Mouse (Mus musculus): ENCODE measurements at regions not wholly inside any gene's neighbourhood (a gene's known extent, or its start where the extent isn't known, plus 50 kb on each side); places are given as distances from the start of the nearest gene placed in this dataset.

DNA sequence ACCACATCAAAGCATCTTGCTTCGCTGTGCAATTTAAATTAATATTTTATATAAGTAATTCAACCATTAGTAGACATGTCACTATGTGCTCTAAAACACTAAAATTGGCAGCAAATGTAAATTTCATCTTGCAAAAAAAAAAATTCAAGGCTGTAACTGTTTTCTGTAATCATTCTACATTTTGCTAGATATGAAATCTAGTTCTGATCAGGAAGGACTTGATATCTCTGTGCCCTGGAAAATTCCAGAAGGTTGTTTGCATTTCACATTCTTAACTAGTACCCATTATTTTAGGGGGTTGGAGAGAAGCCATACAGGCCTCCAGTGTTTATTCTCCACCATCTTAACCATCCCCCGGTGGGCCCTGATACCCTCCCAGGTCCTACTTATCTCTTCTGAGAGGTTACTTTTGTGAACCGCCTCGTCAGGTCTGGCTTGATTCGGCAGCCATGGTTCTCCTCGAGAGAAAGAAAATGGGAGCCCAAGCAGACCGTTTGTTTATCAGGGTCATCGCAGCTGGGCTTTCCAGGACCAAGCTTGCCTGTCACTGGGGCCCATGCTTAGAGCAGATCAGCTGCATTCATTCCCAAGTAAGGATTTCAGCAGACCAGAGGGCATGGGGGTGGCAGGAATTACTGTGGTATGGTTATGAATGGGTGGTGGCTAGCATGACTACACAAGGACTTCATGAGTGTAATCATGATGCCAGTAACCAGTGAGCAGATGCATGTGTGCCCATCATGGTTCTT lies 226.9 kb upstream of the Trib2 start:
- TF ChIP-seq POLR2A (IDR thresholded peaks at IDR 0.05; ENCODE audit: borderline replicate concordance, control insufficient read depth, low read depth, low read length) (no peak), CTCF (IDR thresholded peaks at IDR 0.05; ENCODE audit: control insufficient read depth, insufficient read depth, low read length) (no peak)
- peaks cover 1% of the 10 kb centered on the region; the same call in 1 of the 2 replicates for H3K4me1 ChIP-seq (ENCODE audit: control insufficient read depth, insufficient read depth, low read length)
- 64% methylated on average over 8 of the region's 8 CpGs for WGBS
- no peak overlapping the region for H3K4me3 ChIP-seq (replicated peaks; ENCODE audit: control insufficient read depth, low read depth, low read length)
- H3K27ac ChIP-seq (ENCODE audit: control insufficient read depth, insufficient read depth, low read depth, low read length, poor library complexity) = no peak overlapping the region

DNA sequence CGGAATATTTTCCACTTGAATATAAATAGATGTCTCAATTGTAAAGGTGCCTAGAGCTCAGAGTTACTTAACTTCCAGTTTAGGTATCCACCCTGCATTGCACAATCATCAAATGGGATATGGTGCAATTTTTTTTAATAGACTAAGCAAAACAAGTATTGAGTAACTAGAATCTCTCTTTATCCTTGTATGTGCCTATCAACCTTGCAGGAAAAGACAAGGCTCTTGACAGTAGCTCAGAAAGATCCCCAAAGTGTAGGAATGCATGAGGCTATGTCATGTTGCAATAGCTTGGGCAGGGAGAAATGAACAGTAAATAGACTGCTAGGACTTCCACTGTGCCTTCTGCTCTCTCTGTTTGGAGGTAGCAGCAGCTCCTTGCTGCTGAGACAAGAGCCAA lies 225.6 kb upstream of the Trib2 start:
- no peak for TF ChIP-seq CTCF (IDR thresholded peaks at IDR 0.05; ENCODE audit: control insufficient read depth, insufficient read depth, low read length)
- TF ChIP-seq POLR2A (IDR thresholded peaks at IDR 0.05; ENCODE audit: borderline replicate concordance, control insufficient read depth, low read depth, low read length) = no peak
- Histone ChIP-seq H3K4me3 (replicated peaks; ENCODE audit: control insufficient read depth, low read depth, low read length) (no peak overlapping the region), H3K27ac (ENCODE audit: control insufficient read depth, insufficient read depth, low read depth, low read length, poor library complexity) (no peak overlapping the region), H3K4me1 (ENCODE audit: control insufficient read depth, insufficient read depth, low read length) (peaks cover 1% of the 10 kb centered on the region; the same call in 1 of the 2 replicates)
- WGBS = 39% methylated on average over 1 of the region's 1 CpGs

DNA sequence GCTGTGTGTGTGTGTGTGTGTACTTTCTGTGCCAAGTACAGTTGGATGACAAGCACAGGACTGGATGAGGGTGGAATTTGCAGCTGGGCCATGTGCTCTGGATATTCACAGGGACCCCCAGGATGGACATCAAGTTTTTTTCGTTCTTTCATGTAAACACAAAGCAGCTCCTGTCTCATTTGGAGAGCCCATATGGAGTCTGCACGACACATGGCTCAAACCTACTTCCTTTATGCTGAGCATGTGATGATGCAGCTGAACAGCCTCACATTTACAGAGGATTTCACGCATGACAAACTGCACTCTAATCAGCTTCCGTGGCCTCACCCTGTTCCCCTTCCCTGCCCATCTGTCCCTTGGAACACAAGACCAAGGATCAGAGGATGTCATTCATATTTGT lies 224.4 kb upstream of the Trib2 start:
- H3K4me1 ChIP-seq (ENCODE audit: control insufficient read depth, insufficient read depth, low read length) = peaks cover 1% of the 10 kb centered on the region; the same call in 1 of the 2 replicates
- TF ChIP-seq CTCF (IDR thresholded peaks at IDR 0.05; ENCODE audit: control insufficient read depth, insufficient read depth, low read length) = no peak
- no peak for TF ChIP-seq POLR2A (IDR thresholded peaks at IDR 0.05; ENCODE audit: borderline replicate concordance, control insufficient read depth, low read depth, low read length)
- H3K27ac ChIP-seq (ENCODE audit: control insufficient read depth, insufficient read depth, low read depth, low read length, poor library complexity) = no peak overlapping the region
- WGBS = 51% methylated on average over 4 of the region's 4 CpGs
- H3K4me3 ChIP-seq (replicated peaks; ENCODE audit: control insufficient read depth, low read depth, low read length) = no peak overlapping the region

DNA sequence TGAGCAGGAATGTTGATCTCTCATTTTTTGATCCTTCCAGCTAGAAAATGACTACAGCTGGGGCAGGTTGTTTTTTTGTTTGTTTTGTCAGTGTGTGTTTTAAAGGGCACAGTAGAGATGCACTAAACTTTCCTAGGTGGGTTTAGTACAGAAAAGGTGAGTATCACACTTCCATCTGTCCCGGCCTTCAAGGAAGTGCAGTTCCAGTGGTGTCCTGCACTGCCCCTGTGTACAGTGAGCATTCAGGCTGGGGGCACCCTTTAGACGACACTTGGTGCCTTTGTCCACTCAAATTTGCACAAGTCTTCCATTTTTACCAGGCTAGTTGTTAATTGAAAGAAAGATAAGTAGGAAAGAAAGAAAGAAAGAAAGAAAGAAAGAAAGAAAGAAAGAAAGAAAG lies 218.8 kb upstream of the Trib2 start:
- H3K4me3 ChIP-seq (replicated peaks; ENCODE audit: control insufficient read depth, low read depth, low read length) = no peak overlapping the region
- TF ChIP-seq CTCF (IDR thresholded peaks at IDR 0.05; ENCODE audit: control insufficient read depth, insufficient read depth, low read length) (no peak), POLR2A (IDR thresholded peaks at IDR 0.05; ENCODE audit: borderline replicate concordance, control insufficient read depth, low read depth, low read length) (no peak)
- WGBS = 69% methylated on average over 2 of the region's 2 CpGs
- no peak overlapping the region for H3K27ac ChIP-seq (ENCODE audit: control insufficient read depth, insufficient read depth, low read depth, low read length, poor library complexity)
- H3K4me1 ChIP-seq (ENCODE audit: control insufficient read depth, insufficient read depth, low read length) = no peaks in the 10 kb centered on the region; the same call in 1 of the 2 replicates

DNA sequence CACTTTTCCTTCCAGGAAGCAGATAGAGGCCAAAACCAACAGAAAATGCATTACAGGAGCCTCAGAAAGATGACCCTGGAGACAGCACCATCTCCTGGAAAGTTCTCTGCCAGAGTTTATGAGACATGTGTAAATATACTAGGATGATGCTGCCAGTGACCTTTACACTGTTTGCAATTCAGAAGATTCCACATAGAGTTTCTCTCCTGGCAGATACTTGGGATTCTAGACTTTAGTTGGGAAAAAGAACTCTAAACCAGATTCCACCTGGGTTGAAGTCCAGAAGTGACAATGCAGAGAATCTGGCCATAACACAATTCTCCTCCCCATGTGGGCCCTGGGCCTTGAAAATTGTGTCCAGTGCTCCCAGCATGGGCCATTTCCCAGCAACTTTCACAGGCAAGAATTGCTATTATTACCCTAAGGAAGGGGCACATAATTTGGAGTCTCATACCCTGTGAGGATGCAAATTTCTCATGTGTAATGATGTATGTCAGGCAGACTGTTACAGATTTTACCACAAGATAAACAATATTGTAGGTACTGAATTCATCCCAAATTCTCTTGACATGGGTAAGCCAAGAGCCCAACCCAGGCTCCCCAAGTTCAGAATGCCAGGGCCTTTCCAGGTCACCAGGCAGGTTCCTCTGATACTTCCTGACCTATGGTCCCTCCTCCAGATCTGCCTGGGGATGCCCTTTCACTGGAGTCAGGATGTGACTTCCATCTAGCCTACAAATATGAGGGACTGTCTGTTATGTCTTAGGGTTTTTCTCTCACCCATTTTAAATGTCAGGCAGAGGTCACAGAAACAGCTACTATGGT lies 218.2 kb upstream of the Trib2 start:
- TF ChIP-seq POLR2A (IDR thresholded peaks at IDR 0.05; ENCODE audit: borderline replicate concordance, control insufficient read depth, low read depth, low read length) (no peak), CTCF (IDR thresholded peaks at IDR 0.05; ENCODE audit: control insufficient read depth, insufficient read depth, low read length) (no peak)
- H3K27ac ChIP-seq (ENCODE audit: control insufficient read depth, insufficient read depth, low read depth, low read length, poor library complexity) = no peak overlapping the region

DNA sequence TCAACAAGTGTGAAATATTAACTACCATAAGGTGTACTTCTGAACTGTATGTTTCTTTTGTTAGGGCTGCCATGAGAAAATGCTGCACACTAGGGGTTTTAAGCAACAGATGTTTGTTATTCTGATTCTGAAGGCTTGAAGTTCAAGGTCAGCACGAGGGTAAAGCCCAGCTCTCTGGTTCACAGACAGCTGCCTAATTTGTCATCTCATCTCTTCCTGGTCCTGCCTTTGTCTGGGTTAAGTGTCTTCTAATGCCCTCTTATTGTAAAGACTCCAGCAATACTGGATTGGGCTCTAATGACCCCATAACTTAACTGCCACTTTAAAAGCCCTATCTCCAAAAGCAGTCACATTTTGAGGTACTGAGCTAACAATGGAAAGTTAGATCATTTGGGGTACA lies 209.9 kb upstream of the Trib2 start:
- 51% methylated on average over 1 of the region's 1 CpGs for WGBS
- no peak overlapping the region for H3K27ac ChIP-seq (ENCODE audit: control insufficient read depth, insufficient read depth, low read depth, low read length, poor library complexity)
- no peak overlapping the region for H3K4me3 ChIP-seq (replicated peaks; ENCODE audit: control insufficient read depth, low read depth, low read length)
- TF ChIP-seq POLR2A (IDR thresholded peaks at IDR 0.05; ENCODE audit: borderline replicate concordance, control insufficient read depth, low read depth, low read length) (no peak), CTCF (IDR thresholded peaks at IDR 0.05; ENCODE audit: control insufficient read depth, insufficient read depth, low read length) (no peak)
- no peaks in the 10 kb centered on the region; the same call in 1 of the 2 replicates for H3K4me1 ChIP-seq (ENCODE audit: control insufficient read depth, insufficient read depth, low read length)

More for the DNA sequence above, 218.2 kb upstream of the Trib2 start:
- Histone ChIP-seq H3K4me3 (replicated peaks; ENCODE audit: control insufficient read depth, low read depth, low read length) (no peak overlapping the region), H3K4me1 (ENCODE audit: control insufficient read depth, insufficient read depth, low read length) (no peaks in the 10 kb centered on the region; the same call in 1 of the 2 replicates)

DNA sequence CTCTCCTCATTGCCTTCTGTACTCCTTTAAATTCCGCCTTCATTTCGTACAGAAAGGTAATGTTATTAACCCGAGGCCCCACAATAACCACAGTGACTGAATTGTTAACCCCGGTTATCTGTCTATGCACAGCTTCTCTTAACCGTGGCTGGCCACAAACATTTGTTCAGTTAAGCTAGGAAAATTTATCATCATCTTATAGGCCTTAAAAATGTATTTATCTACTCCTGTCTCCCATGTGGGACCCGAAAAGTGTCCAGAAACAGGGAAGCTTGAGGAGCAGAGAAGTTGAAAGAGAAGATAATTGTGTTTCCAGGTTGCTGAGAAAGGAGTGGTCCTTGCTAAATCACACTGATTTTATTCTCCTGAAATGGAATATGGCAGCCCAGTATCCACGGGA lies 206.6 kb upstream of the Trib2 start:
- H3K4me3 ChIP-seq (replicated peaks; ENCODE audit: control insufficient read depth, low read depth, low read length) = no peak overlapping the region
- TF ChIP-seq POLR2A (IDR thresholded peaks at IDR 0.05; ENCODE audit: borderline replicate concordance, control insufficient read depth, low read depth, low read length) = no peak
- no peak for TF ChIP-seq CTCF (IDR thresholded peaks at IDR 0.05; ENCODE audit: control insufficient read depth, insufficient read depth, low read length)
- WGBS = 61% methylated on average over 7 of the region's 7 CpGs

DNA sequence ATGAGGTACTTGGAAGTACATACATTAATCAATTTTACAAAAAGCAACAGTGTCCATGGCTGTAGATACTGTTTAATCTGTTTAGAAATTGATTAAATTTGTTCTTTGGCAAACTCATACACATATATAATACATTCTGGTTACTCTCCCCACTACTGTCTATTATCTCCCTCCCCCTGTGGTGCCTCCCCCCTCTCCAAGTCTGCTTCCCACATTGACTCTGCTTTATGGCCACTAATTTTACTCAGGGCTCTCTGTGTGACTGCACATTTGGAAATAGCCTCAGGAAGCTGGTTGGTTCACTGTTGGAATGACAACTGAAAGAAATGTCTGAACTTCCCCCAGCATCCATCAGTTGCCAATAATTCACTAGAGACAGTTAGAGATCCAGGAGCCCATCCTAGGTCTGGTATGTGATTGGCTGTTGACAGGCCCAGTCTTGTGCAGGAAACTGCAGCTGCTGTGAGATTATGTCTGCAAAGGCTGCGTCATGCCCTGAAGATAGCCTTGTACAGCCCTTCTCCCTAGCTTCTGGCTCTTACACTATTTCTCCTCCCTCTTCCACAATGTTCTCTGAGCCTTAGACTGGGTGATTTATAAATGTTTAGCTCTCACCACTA lies 204.6 kb upstream of the Trib2 start:
- no peak for TF ChIP-seq CTCF (IDR thresholded peaks at IDR 0.05; ENCODE audit: control insufficient read depth, insufficient read depth, low read length)
- no peak for TF ChIP-seq POLR2A (IDR thresholded peaks at IDR 0.05; ENCODE audit: borderline replicate concordance, control insufficient read depth, low read depth, low read length)
- 41% methylated on average over 1 of the region's 1 CpGs for WGBS
- Histone ChIP-seq H3K4me3 (replicated peaks; ENCODE audit: control insufficient read depth, low read depth, low read length) (no peak overlapping the region), H3K4me1 (ENCODE audit: control insufficient read depth, insufficient read depth, low read length) (no peaks in the 10 kb centered on the region; the same call in 1 of the 2 replicates), H3K27ac (ENCODE audit: control insufficient read depth, insufficient read depth, low read depth, low read length, poor library complexity) (no peak overlapping the region)

More for the DNA sequence above, 206.6 kb upstream of the Trib2 start:
- Histone ChIP-seq H3K27ac (ENCODE audit: control insufficient read depth, insufficient read depth, low read depth, low read length, poor library complexity) (no peak overlapping the region), H3K4me1 (ENCODE audit: control insufficient read depth, insufficient read depth, low read length) (no peaks in the 10 kb centered on the region; the same call in 1 of the 2 replicates)
